Mouse (Mus musculus) stomach, embryonic 16.5 days (tissue): ENCODE results near the gene Unc50. TPM values are rescaled to one million over a fixed set of nuclear protein-coding genes. Genes with fewer than 3 reads are reported as not detected.

Experiments
- polyA plus RNA-seq: library from polyadenylated mRNA; unstranded; fragments of >200 nt; fragmentation: Nextera tagmentation; extraction: Ambion mirVana; gene quantifications from 2 replicates; pipeline ENCODE4 v1.2.1, GENCODE M21; 2015

Gene Unc50
- polyA plus RNA-seq, 1 experiment from 2014 or later, result 131 TPM

Other genes with a start within 250 kb of the Unc50 start
- gene Cnga3, start 215.7 kb upstream of the Unc50 start, polyA plus RNA-seq, result 1.1 and 1.3 TPM in 2 replicates
- gene Inpp4a, start 130.3 kb upstream of the Unc50 start, polyA plus RNA-seq, result 18.2 and 18.8 TPM in 2 replicates
- 47.7 and 52.3 TPM in 2 replicates for gene Coa5, start within 50 bp of the Unc50 start, polyA plus RNA-seq
- 20.3 and 27.1 TPM in 2 replicates for gene Mgat4a, start 110.9 kb downstream of the Unc50 start, polyA plus RNA-seq